Mouse (Mus musculus) intestine, postnatal 0 days (tissue): ENCODE results near the gene Hap1. TPM values are rescaled to one million over a fixed set of nuclear protein-coding genes. Genes with fewer than 3 reads are reported as not detected.
A peak's percentile ranks its signal among the peaks of the same experiment; 100 is the strongest.

ENCODE experiments used
- ATAC-seq: fragments of 200-750 bp; cut with Nextera tagmentation; 2 replicates; pipeline ENCODE4 v1.8.0; 2017; ENCODE audit warnings: mild to moderate bottlenecking, moderate TSS enrichment, moderate library complexity
- H3K27ac ChIP-seq: fragments of 300-500 bp; sonication (generic); 2 replicates; pipeline ENCODE4 v1.5.1; 2014; ENCODE audit warnings: mild to moderate bottlenecking, low read depth, low read length, moderate library complexity
- H3K27me3 ChIP-seq: fragments of 300-500 bp; sonication (generic); replicated peaks from 2 replicates; pipeline ENCODE4 v1.6.1; 2014; ENCODE audit warnings: low read length, mixed read lengths; ENCODE audit not compliant: control insufficient read depth, insufficient read depth
- H3K36me3 ChIP-seq: fragments of 300-500 bp; sonication (generic); 2 replicates; pipeline ENCODE4 v1.6.1; 2014; ENCODE audit warnings: mild to moderate bottlenecking, moderate library complexity; ENCODE audit not compliant: control insufficient read depth, insufficient read depth
- H3K4me1 ChIP-seq: fragments of 300-500 bp; sonication (generic); replicated peaks from 2 replicates; pipeline ENCODE4 v1.6.1; 2014; ENCODE audit warnings: antibody characterized with exemption, low read length, mixed read lengths; ENCODE audit not compliant: control insufficient read depth, insufficient read depth
- H3K4me2 ChIP-seq: fragments of 300-500 bp; sonication (generic); replicated peaks from 2 replicates; pipeline ENCODE4 v1.6.1; 2014; ENCODE audit warnings: low read depth, mild to moderate bottlenecking, moderate library complexity
- H3K4me3 ChIP-seq: fragments of 300-500 bp; sonication (generic); 2 replicates; pipeline ENCODE4 v1.5.1; 2014; ENCODE audit warnings: low read depth, low read length
- H3K9ac ChIP-seq: fragments of 300-500 bp; sonication (generic); 2 replicates; pipeline ENCODE4 v1.6.1; 2014; ENCODE audit warnings: mild to moderate bottlenecking, low read depth, low read length
- H3K9me3 ChIP-seq: fragments of 300-500 bp; sonication (generic); 2 replicates; pipeline ENCODE4 v1.6.1; 2016; ENCODE audit warnings: mixed run types; ENCODE audit not compliant: control insufficient read depth
- CTCF ChIP-seq: sonication (generic); IDR thresholded peaks from 2 replicates; pipeline ENCODE4 v1.5.1; 2016; ENCODE audit warnings: low read depth, mild to moderate bottlenecking, control low read depth, antibody characterized with exemption, moderate library complexity
- WGBS: fragments of 180-500 bp; shearing (Covaris S2); extraction: QIAGEN DNeasy Blood & Tissue Kit; methylation state at CpG from one replicate; pipeline ENCODE4 v1.1.7; 2014; 5-methylcytosine and 5-hydroxymethylcytosine counted together
- polyA plus RNA-seq: library from polyadenylated mRNA; unstranded; fragments of >200 nt; fragmentation: Nextera tagmentation; extraction: Ambion mirVana; gene quantifications from 2 replicates; pipeline ENCODE4 v1.2.1, GENCODE M21; 2015

Gene Hap1
- polyA plus RNA-seq, 1 experiment from 2014 or later = 10.0 TPM

DNA sequence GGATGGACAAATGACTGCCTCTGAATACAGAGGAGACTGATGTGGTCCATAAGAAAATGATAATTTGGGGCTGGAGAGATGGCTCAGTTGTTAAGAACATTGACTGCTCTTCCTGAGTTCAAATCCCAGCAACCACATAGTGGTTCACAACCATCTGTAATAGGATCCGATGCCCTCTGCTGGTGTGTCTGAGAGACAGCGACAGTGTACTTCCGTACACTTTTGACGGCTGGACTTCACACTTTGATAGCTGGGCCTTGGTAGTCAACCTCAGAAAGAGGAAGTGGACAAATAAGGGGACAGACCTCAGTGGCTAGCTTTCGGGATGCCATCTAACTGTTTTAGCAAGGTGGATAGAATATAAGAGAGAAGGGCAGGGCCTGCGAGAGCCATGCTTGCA lies 4.2 kb upstream of the Hap1 start:
- H3K36me3 ChIP-seq = no peaks in the 10 kb centered on the region
- peaks cover 20% of the 10 kb centered on the region; the same call in 1 of the 2 replicates for H3K27me3 ChIP-seq
- peak; percentile 23 for TF ChIP-seq CTCF
- H3K4me3 ChIP-seq = no peak overlapping the region
- H3K4me2 ChIP-seq = no peak overlapping the region
- 80% methylated on average over 6 of the region's 6 CpGs for WGBS
- no peaks in the 10 kb centered on the region for H3K9me3 ChIP-seq
- H3K27ac ChIP-seq = no peak overlapping the region
- no peaks in the 10 kb centered on the region for H3K4me1 ChIP-seq
- no peak overlapping the region for H3K9ac ChIP-seq
- ATAC-seq = no peak

DNA sequence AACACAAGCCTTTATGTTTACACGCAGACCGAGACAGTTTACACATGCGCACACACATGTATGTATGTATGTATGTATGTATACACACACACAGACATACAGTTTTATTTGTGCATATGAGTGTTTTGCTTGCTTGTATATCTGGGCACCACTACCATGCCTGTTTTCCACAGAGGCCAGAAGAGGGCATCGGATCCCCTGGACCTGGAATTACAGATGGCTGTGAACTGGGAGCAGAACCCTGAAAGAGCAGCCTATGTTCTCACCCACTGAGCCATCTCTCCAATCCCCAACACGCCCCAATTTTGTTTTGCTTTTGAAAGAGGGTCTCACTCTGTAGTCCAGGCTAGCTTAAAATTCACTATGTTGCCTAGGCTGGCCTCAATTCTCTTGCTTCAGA lies 1.5 kb upstream of the Hap1 start:
- no peaks in the 10 kb centered on the region for H3K9me3 ChIP-seq
- no peak for ATAC-seq
- no peaks in the 10 kb centered on the region; the same call in 1 of the 2 replicates for H3K36me3 ChIP-seq
- peaks cover 38% of the 10 kb centered on the region; the same call in 1 of the 2 replicates for H3K27me3 ChIP-seq
- TF ChIP-seq CTCF = no peak; the same call in 1 of the 2 replicates
- no peak overlapping the region for H3K4me2 ChIP-seq
- H3K27ac ChIP-seq = no peak overlapping the region
- no peak overlapping the region for H3K9ac ChIP-seq
- H3K4me1 ChIP-seq = 0 out of 2 replicates have a peak, but pooled peaks cover 2% of the 10 kb centered on the region
- WGBS = 54% methylated on average over 5 of the region's 5 CpGs
- H3K4me3 ChIP-seq = no peak overlapping the region

DNA sequence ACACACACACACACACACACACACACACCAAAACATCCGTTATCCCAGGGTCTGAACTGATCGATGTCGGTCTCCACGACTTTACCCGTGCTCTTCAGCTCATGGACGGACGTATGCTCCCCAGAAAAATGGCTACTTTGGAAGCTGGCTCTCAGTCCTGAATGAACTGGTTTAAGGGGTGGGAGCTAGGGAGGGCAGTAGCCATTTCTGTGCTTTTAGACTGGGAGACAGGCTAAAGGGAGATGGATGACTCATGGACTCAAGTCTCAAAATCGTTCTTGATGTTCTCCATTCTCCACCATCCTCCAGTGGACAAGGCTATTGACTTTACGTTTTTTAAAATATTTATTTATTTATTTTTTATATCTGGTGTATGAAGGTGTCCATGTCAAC lies 887 bp upstream of the Hap1 start:
- no peak for TF ChIP-seq CTCF
- H3K4me2 ChIP-seq = peak overlapping the region; percentile 100
- peak overlapping the region; percentile 71 for H3K4me3 ChIP-seq
- 21% methylated on average over 9 of the region's 9 CpGs for WGBS
- no peak for ATAC-seq
- H3K27ac ChIP-seq = no peak overlapping the region
- H3K9ac ChIP-seq = no peak overlapping the region
- H3K27me3 ChIP-seq = peaks cover 38% of the 10 kb centered on the region; the same call in 1 of the 2 replicates
- 0 out of 2 replicates have a peak, but pooled peaks cover 2% of the 10 kb centered on the region for H3K4me1 ChIP-seq
- H3K36me3 ChIP-seq = no peaks in the 10 kb centered on the region; the same call in 1 of the 2 replicates
- H3K9me3 ChIP-seq = no peaks in the 10 kb centered on the region

DNA sequence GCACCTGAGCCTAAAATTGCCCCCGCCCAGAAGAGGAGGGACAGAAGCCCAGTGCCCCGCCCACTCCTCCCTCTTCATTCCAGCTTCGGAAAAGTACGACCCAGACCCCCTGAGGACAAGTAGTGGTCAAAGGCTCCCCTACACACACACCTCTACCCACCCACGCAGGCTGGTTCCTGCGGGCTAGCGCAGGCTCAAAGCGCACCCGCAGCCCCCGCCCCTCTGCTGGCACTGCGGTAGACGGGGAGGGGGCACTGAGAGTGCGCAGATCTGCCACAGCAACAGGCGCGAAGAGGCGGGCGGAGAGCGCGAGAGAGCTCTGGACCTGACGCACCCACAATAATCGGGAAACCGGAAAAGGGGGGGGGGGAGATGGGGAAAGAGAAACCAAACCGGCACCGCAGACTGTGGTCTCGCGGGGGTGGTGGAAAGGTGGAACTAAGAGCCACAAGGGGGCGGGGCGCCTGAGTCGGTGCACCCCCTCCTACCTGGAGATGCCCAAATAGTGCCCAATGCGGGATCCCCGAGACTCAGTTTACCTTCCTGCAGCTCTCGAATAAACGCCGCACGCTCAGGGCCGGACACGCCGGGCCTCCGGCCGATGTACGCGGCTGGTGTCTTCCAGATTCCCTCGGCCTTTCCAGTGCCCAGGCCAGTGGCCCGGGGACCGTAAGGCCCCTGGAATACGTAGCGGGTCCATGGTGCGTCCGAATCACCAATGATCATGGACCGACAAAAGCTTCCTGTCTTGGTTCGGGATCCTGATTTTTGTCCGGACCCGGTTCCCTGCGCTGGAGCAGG lies 577 bp downstream of the Hap1 start:
- Histone ChIP-seq H3K27ac (no peak overlapping the region), H3K4me1 (0 out of 2 replicates have a peak, but pooled peaks cover 2% of the 10 kb centered on the region), H3K4me3 (peak overlapping the region; percentile 71), H3K27me3 (peaks cover 35% of the 10 kb centered on the region; the same call in 1 of the 2 replicates), H3K4me2 (peak overlapping the region; percentile 100), H3K36me3 (no peaks in the 10 kb centered on the region; the same call in 1 of the 2 replicates), H3K9me3 (no peaks in the 10 kb centered on the region), H3K9ac (peak overlapping the region; percentile 57)
- under 1% methylated on average over 53 of the region's 54 CpGs for WGBS
- peak; percentile 18; the same call in 1 of the 2 replicates for ATAC-seq
- TF ChIP-seq CTCF = peak; percentile 11; the same call in 1 of the 2 replicates

DNA sequence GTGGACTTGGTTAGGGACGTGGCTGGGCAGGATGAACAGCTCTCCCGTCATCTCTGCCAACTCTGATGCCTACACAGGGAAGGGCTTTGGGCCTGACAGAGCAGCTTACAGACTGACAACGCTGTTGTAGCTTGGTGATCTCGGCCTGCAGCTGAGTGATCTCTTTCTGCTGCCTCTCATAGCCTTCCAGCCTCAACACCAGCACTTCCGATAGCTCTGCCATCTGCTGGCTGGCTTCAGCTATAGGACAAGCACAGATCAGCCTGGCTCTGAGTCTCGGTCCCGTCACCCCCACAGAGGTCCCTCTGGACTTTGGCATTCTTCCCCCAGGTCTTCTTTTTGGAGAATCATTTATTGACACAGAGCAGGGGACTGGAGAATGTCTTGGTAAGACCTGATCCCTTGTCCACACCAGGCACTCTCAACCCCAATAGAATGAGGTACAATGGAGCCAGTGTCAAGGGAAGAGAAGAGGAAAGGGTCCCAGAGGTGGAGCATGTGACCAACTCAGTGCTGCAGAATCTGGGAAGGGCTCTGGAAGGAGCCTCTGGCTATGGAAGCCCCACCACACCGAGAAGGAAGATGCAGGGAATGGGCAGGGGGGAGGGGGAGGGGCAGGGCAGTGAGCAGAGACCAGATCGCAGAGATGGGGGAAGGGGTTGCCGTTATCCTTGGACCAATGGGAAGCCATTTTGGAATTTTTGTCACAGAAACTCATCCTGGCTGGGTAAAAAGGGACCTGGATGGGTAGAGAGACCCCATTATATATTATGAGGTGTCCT lies 3.7 kb downstream of the Hap1 start:
- no peak overlapping the region for H3K27ac ChIP-seq
- H3K9ac ChIP-seq = no peak overlapping the region
- 0 out of 2 replicates have a peak, but pooled peaks cover 2% of the 10 kb centered on the region for H3K4me1 ChIP-seq
- peaks cover 28% of the 10 kb centered on the region; the same call in 1 of the 2 replicates for H3K27me3 ChIP-seq
- TF ChIP-seq CTCF = peak; percentile 72
- H3K4me2 ChIP-seq = no peak overlapping the region
- H3K9me3 ChIP-seq = no peaks in the 10 kb centered on the region
- 36% methylated on average over 10 of the region's 10 CpGs for WGBS
- H3K36me3 ChIP-seq = no peaks in the 10 kb centered on the region; the same call in 1 of the 2 replicates
- H3K4me3 ChIP-seq = no peak overlapping the region
- ATAC-seq = no peak

DNA sequence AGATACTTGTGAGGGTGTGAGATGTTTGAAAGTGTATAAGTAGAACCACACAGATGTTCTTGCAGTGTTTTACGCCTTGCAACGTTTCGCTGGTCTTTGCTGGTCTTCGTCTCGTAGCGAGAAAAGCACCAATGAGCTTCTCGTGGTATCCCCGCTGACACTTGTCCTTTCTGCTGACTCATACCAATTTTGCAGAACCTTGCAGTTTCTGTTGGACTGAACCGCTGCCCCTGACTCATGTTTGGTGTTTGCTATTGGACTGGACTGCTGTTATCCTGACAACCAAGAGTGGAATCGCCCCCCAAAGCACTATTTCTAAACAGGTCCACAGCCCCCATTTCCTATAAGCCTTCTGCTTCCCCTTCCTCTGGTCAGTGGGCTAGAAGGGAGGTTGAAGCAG lies 11.7 kb downstream of the Hap1 start:
- 89% methylated on average over 10 of the region's 10 CpGs for WGBS
- H3K4me1 ChIP-seq = no peaks in the 10 kb centered on the region
- no peaks in the 10 kb centered on the region for H3K9me3 ChIP-seq
- H3K4me2 ChIP-seq = no peak overlapping the region
- no peak for ATAC-seq
- TF ChIP-seq CTCF = no peak
- H3K27ac ChIP-seq = no peak overlapping the region
- H3K9ac ChIP-seq = no peak overlapping the region
- no peak overlapping the region for H3K4me3 ChIP-seq
- H3K27me3 ChIP-seq = no peaks in the 10 kb centered on the region
- H3K36me3 ChIP-seq = no peaks in the 10 kb centered on the region
